Mouse (Mus musculus): ENCODE measurements around the gene Ggps1. TPM values are rescaled to one million over a fixed set of nuclear protein-coding genes. Genes with fewer than 3 reads are reported as not detected.
"Not testable (repeated sequence)": the region's sequence is repeated elsewhere in the genome, so short reads cannot be mapped to it uniquely, and the experiment has no call there.

Gene Ggps1
- total RNA-seq, 2 experiments from 2014 or later: 31.8 to 35.8 TPM

- peak; percentile 93 to 95 for DNase-seq
- intact Hi-C loops (cut with DNase I): loop anchor here (1.0 to 5.0 kb wide), 2 partner anchors 24 to 82 kb away; partner anchors contain the start of genes Arid4b and Ggps1
These were observed 23.9 kb downstream of the Ggps1 start, which contains the start of gene Tbce for GRCm38 (mm10) chr13:14039292-14039965. Tbce (minus strand) TSS chr13:14039638.

- intact Hi-C loops (cut with DNase I): loop anchor here (1.0 to 5.0 kb wide), 2 partner anchors 24 to 82 kb away; partner anchors contain the start of genes Arid4b and Ggps1
- DNase-seq: no peak
These were observed 24.4 kb downstream of the Ggps1 start for GRCm38 (mm10) chr13:14038911-14039291.

GRCm38 (mm10) chr13:14035875-14036630, 27.2 kb downstream of the Ggps1 start:
- DNase-seq: no peak
- intact Hi-C loops (cut with DNase I): loop anchor here (5.0 kb wide), 1 partner anchor 79 kb away; no protein-coding TSS in a partner anchor

- DNase-seq: not testable (repeated sequence)
- intact Hi-C loops (cut with DNase I): loop anchor here (5.0 kb wide), 1 partner anchor 78 kb away; no protein-coding TSS in a partner anchor
These were observed 27.9 kb downstream of the Ggps1 start for GRCm38 (mm10) chr13:14035352-14035751.

GRCm38 (mm10) chr13:14034073-14034348, 29.3 kb downstream of the Ggps1 start:
- intact Hi-C loops (cut with DNase I): no loop called here
- DNase-seq: no peak

DNA sequence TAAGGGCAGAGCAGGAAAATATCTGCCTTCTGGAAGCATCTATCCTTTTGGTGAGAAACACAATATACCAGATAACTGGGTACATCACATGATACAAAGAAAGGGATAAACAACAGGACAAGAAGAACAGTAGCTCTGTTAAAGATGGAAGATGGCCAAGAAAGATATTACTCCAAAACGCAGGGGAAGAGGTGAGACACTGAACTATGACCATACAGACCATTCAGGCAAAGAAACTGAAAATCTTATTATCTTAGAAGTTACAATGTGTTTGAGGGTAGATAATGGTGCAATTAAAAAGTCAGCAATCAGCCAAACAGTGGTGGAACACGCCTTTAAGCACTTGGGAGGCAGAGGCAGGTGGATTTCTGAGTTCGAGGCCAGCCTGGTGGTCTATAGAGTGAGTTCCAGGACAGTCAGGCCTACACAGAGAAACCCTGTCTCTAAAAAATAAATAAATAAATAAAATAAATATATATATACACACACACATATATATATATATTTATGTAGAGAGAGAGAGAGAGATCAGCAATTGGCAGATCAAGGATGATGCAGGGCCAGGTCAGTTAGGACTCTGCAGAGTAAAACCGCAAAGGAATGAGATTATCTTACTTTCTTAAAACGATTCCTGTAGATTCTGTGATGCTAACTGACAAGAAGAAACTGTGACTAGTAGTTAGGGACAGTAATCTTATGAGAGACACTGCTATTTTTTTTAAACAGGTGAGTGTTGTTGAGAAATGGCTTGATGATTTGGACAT, 29.8 kb downstream of the Ggps1 start:
- intact Hi-C loops (cut with DNase I): no loop called here
- DNase-seq: no peak

DNA sequence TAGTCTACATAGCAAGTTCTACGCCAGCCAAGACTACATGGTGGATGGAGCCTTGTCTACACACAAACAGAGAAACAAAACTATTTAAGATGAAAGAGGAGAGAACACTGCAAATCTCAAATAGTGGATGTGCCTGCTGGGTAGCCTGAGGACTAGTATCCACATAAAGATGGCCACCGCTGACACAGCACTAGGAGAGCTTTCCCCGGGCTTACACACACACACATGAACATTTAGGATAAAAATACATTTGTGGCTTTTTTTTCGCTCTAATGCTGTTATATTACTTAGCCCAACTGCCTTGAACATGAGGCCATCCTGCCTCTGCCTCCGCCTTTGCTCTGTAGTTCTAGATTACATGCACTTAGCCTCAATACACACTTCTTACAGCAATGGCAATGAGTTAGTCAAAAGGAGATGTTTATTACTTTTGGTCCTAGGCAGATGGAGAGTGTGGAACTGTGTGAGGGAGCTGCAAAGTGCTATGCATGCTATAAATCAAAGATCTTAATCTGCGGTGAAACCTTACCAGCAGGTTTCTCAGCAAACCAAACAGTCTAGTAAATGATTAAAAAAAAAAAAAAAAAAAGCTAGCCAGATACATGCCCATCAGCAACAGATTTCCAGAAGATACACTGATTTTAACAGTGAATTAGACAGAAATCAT, 37.0 kb downstream of the Ggps1 start:
- no peak for DNase-seq
- intact Hi-C loops (cut with DNase I): no loop called here

GRCm38 (mm10) chr13:14025554-14025953, 37.7 kb downstream of the Ggps1 start:
- no peak for DNase-seq
- intact Hi-C loops (cut with DNase I): no loop called here

GRCm38 (mm10) chr13:14021417-14021816, 41.9 kb downstream of the Ggps1 start:
- DNase-seq; intact Hi-C loops (cut with DNase I): not testable (repeated sequence)

GRCm38 (mm10) chr13:14018852-14019251, 44.4 kb downstream of the Ggps1 start:
- DNase-seq: no peak

DNA sequence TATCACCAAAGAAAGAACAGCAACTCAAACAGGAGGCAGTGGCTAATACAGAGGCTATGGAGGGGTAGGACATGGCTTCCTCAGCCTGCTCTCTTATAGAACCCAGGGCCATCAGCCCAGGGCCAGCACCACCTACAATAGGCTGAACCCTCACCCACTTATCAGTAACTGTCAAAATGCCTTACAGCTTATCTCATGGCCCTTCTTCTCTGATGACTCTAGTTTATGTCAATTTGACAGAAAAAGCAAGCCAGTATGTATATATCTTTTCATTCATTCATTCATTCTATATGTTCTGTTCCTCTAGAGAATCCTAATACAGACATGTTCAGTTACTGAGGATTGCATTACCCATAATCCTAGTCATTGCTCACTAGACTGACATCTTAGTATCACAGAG, 45.0 kb downstream of the Ggps1 start:
- no peak for DNase-seq
- intact Hi-C loops (cut with DNase I): no loop called here

More at GRCm38 (mm10) chr13:14018852-14019251, 44.4 kb downstream of the Ggps1 start:
- intact Hi-C loops (cut with DNase I): no loop called here

GRCm38 (mm10) chr13:14015609-14016008, 47.7 kb downstream of the Ggps1 start:
- DNase-seq: no peak
- intact Hi-C loops (cut with DNase I): no loop called here

- intact Hi-C loops (cut with DNase I): no loop called here
- no peak for DNase-seq
These were observed 48.7 kb downstream of the Ggps1 start for GRCm38 (mm10) chr13:14014540-14014939.

DNA sequence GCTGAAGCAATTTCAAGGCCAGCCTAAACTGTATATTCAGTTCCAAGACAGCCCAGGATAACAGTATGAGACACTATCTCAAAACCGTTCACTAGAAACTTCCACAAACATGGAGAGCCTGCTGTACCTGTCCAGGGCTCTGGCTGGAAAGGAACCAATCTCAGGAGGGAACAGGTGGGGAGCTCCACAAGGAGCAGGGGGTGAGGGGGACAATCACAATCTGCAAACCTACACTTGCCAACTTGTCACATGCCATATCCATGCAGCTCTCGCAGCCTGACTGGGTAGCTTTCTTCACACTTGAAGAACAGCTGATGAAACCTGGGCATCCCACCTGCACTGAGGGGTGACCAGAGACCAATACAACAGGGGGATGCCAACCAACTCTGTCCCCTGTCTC, 49.3 kb downstream of the Ggps1 start:
- DNase-seq: no peak

GRCm38 (mm10) chr13:14011454-14011995, 51.8 kb downstream of the Ggps1 start:
- no peak for DNase-seq
- intact Hi-C loops (cut with DNase I): no loop called here

More for the DNA sequence above, 49.3 kb downstream of the Ggps1 start:
- intact Hi-C loops (cut with DNase I): no loop called here

- no peak for DNase-seq
- intact Hi-C loops (cut with DNase I): loop anchor here (2.0 kb wide), 1 partner anchor 173 kb away; no protein-coding TSS in a partner anchor
These were observed 57.2 kb downstream of the Ggps1 start for GRCm38 (mm10) chr13:14006056-14006455.

DNA sequence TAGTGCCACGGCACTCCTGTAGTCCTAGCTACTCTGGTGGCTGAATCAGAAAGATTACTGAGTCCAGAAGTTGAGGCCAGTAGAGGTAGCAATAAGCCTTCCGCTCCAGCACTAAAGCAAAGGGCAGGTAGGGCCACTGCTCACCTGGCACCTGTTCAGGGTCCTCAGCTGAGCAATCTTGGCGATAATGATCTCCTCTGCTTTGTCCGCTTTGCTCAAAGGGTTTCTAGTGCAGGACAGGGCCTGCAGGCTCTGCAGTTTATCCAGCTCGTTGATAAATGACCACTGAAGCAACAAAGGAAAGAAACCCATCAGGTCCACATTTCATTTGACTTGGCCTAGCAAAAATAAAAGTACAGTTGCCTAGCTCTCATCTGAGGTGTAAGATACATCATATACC, 58.3 kb downstream of the Ggps1 start:
- intact Hi-C loops (cut with DNase I): no loop called here
- no peak for DNase-seq

DNA sequence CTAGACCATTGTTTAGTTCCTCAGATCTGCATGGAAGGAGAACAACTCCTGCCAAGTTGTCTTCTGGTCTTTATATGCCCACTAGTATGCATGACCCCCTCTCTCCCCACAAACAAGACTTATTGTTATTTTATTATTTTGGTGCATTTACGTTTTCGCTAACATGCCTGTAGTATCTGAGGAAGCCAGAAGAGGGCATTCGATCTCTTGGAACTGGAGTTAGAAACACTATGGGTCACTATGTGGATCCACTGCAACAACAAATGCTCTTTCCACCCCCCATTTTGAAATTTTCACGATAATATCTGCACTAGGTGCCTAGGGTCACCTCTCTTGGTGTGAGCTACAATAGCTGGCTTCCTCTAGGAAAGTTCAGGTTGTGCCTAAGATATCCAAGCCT, 59.2 kb downstream of the Ggps1 start:
- intact Hi-C loops (cut with DNase I): no loop called here

DNA sequence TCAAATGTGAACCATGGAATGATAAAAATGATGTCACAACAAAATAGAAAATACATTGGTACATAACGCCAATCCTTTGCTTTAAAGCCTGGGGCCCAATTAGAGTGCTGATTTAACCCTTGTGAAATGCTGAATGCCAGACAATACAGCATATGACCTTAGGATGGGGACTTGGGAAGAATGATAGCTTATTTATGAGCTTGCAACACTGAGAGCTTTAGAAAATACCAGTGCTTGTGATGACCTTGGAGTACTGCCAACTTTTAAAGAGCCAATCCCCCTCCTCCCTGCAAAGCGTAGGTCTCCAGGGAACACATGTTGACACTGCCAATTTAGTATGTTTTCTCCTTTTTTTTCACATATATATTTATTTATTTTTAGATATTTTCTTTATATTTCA, 60.6 kb downstream of the Ggps1 start:
- no peak for DNase-seq
- intact Hi-C loops (cut with DNase I): no loop called here

More for the DNA sequence above, 59.2 kb downstream of the Ggps1 start:
- DNase-seq: peak; percentile 10 to 35

Data from heart, postnatal 10 days (tissue).